Mouse (Mus musculus): Measurements from ENCODE around the gene Gm11236.
"Not testable (repeated sequence)": the region's sequence is repeated elsewhere in the genome, so short reads cannot be mapped to it uniquely, and the experiment has no call there.

Gene Gm11236

DNA sequence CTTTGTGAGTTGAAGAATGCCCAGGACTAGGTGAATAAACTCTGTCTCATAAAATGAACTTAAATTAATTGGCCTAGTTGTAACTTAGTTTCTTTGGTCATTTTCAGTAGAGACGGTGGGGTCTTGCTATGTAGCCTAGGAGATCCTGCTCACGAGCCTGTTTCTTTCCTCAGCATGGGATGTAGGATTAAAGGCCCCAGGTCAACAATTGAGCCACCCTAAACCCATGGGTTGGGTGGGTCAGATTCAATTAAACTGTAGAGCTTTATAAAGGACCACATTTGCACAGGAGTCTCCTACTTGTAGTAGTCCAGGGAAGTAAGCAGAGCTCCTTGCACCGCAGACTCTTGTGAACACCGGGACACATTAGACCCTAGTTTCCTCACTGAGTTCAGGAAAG lies at the start of gene Gm11236:
TSS of gene Gm11236 (plus strand) at position 301 of the 400 bp plus-strand sequence.
- in situ Hi-C loops (cut with MboI), result not testable (repeated sequence)

DNA sequence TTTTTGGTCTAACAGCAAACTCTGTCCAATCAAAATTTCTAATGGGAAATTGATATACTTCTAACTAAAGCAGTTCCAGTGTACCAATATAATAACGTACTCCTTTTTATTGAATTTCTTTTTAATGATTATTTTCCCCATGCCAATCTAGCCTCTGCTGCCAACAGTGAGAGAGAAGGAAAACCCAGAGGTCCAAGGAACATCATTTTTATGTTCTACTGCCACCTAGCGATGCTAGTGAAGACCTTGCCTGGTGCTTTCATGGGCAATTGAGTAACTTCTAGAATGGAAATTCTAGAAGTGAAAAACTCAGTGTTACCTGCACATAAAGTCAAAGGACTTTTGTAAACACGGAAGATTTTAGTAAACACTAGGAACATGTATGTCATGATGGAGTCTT lies 38.7 kb upstream of the Gm11236 start:
- in situ Hi-C loops (cut with MboI), result no loop called here

GRCm38 (mm10) chr4:73607581-73607980 lies 30.3 kb upstream of the Gm11236 start, which contains the start of gene Gm11238:
Gene Gm11238 (plus strand): TSS chr4:73607881.
- in situ Hi-C loops (cut with MboI), result not testable (repeated sequence)

DNA sequence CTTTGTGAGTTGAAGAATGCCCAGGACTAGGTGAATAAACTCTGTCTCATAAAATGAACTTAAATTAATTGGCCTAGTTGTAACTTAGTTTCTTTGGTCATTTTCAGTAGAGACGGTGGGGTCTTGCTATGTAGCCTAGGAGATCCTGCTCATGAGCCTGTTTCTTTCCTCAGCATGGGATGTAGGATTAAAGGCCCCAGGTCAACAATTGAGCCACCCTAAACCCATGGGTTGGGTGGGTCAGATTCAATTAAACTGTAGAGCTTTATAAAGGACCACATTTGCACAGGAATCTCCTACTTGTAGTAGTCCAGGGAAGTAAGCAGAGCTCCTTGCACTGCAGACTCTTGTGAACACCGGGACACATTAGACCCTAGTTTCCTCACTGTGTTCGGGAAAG lies 15.2 kb upstream of the Gm11236 start, which contains the start of gene Gm11237:
TSS of gene Gm11237 (plus strand) at position 301 of the 400 bp plus-strand sequence.
- in situ Hi-C loops (cut with MboI), result not testable (repeated sequence)

- in situ Hi-C loops (cut with MboI), result not testable (repeated sequence)
Observed at GRCm38 (mm10) chr4:73661864-73662263, 23.9 kb downstream of the Gm11236 start.

- in situ Hi-C loops (cut with MboI), result not testable (repeated sequence)
Observed at GRCm38 (mm10) chr4:73668054-73668453, 30.1 kb downstream of the Gm11236 start, which contains the start of gene Gm11239. Gene Gm11239 (plus strand): TSS chr4:73668354.

DNA sequence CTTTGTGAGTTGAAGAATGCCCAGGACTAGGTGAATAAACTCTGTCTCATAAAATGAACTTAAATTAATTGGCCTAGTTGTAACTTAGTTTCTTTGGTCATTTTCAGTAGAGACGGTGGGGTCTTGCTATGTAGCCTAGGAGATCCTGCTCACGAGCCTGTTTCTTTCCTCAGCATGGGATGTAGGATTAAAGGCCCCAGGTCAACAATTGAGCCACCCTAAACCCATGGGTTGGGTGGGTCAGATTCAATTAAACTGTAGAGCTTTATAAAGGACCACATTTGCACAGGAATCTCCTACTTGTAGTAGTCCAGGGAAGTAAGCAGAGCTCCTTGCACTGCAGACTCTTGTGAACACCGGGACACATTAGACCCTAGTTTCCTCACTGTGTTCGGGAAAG lies 45.3 kb downstream of the Gm11236 start, which contains the start of gene Gm428:
TSS of gene Gm428 (plus strand) at position 301 of the 400 bp plus-strand sequence.
- in situ Hi-C loops (cut with MboI), result not testable (repeated sequence)

Measured in mature B cell (primary cell).